6 mouse cellular contexts compared by ENCODE assay signal in genomic region chr2:20187223-20187622, GRCm38 (mm10).
DNase-seq lines count a peak whose midpoint lies in the region; ATAC-seq and TF ChIP-seq lines count a peak whose summit lies in the region.
"Not testable (repeated sequence)": the region's sequence is repeated elsewhere in the genome, so short reads cannot be mapped to it uniquely, and the experiment has no call there.

No protein-coding gene starts in this region.

- ATAC-seq in forebrain, embryonic 14.5 days, result not testable (repeated sequence)
- ATAC-seq in forebrain, embryonic 16.5 days, result peak; percentile 75
- ATAC-seq in forebrain, postnatal 0 days, result peak; percentile 50; the same call in 1 of the 2 replicates
- ATAC-seq in frontal cortex, adult (ENCODE audit: low TSS enrichment), result peak; percentile 57

- H3K27me3 ChIP-seq in forebrain, embryonic 14.5 days (replicated peaks; ENCODE audit: control insufficient read depth, insufficient read depth, low read length); forebrain, embryonic 16.5 days (replicated peaks; ENCODE audit: control insufficient read depth, insufficient read depth, low read length); forebrain, postnatal 0 days (ENCODE audit: insufficient read depth, low read length): not testable (repeated sequence)

- TF ChIP-seq CTCF in brain, embryonic 14.5 days (IDR thresholded peaks at IDR 0.05; ENCODE audit: borderline replicate concordance, extremely low read depth, insufficient read depth, insufficient read length); forebrain, postnatal 0 days (IDR thresholded peaks at IDR 0.05; ENCODE audit: low read depth): not testable (repeated sequence)

- not testable (repeated sequence) for H3K4me3 ChIP-seq in forebrain, embryonic 14.5 days (ENCODE audit: low read depth, low read length); forebrain, embryonic 16.5 days (replicated peaks; ENCODE audit: low read length); forebrain, postnatal 0 days (ENCODE audit: low read depth, low read length)

- 83% methylated on average over 7 of the region's 7 CpGs for WGBS in forebrain, embryonic 14.5 days
- WGBS in forebrain, embryonic 16.5 days, result 76% methylated on average over 7 of the region's 7 CpGs
- WGBS in forebrain, postnatal 0 days, result 82% methylated on average over 7 of the region's 7 CpGs

- not testable (repeated sequence) for H3K9ac ChIP-seq in forebrain, embryonic 14.5 days (ENCODE audit: low read length); forebrain, embryonic 16.5 days (replicated peaks; ENCODE audit: low read depth, low read length); forebrain, postnatal 0 days

- TF ChIP-seq POLR2A in brain, embryonic 14.5 days (IDR thresholded peaks at IDR 0.05; ENCODE audit: borderline replicate concordance, extremely low read depth, insufficient read depth, insufficient read length, poor library complexity, severe bottlenecking), result not testable (repeated sequence)

- not testable (repeated sequence) for H3K36me3 ChIP-seq in forebrain, embryonic 14.5 days (ENCODE audit: control insufficient read depth, insufficient read depth, low read length); forebrain, embryonic 16.5 days (ENCODE audit: control insufficient read depth, insufficient read depth); forebrain, postnatal 0 days (ENCODE audit: insufficient read depth)

- not testable (repeated sequence) for H3K27ac ChIP-seq in forebrain, embryonic 14.5 days (ENCODE audit: low read depth, low read length); forebrain, embryonic 16.5 days (ENCODE audit: low read length); forebrain, postnatal 0 days (ENCODE audit: low read depth, low read length)

- DNase-seq in brain, adult 2 months (ENCODE audit: low read depth, low spot score), result peak; percentile 59
- DNase-seq in brain, embryonic 14.5 days (ENCODE audit: low read depth), result peak; percentile 56
- DNase-seq in forebrain, embryonic 14.5 days (ENCODE audit: low spot score), result peak; percentile 47
- DNase-seq in forebrain, postnatal 0 days, result peak; percentile 9

- H3K4me1 ChIP-seq in forebrain, embryonic 14.5 days (ENCODE audit: control insufficient read depth, insufficient read depth, low read length); forebrain, embryonic 16.5 days (replicated peaks; ENCODE audit: control insufficient read depth, insufficient read depth, low read length); forebrain, postnatal 0 days (ENCODE audit: insufficient read depth): not testable (repeated sequence)

- H3K4me2 ChIP-seq in forebrain, embryonic 14.5 days (ENCODE audit: low read length); forebrain, embryonic 16.5 days (ENCODE audit: low read length); forebrain, postnatal 0 days (ENCODE audit: low read depth): not testable (repeated sequence)

- not testable (repeated sequence) for H3K9me3 ChIP-seq in forebrain, embryonic 14.5 days (replicated peaks; ENCODE audit: control insufficient read depth, low read length); forebrain, embryonic 16.5 days (ENCODE audit: control insufficient read depth, low read length); forebrain, postnatal 0 days (ENCODE audit: low read length)

Comparison
In these comparisons a context has a peak if more than half of its experiments do, and no peak if none do; other contexts are left out.
1. DNase-seq: peak in every context shown above with its lines; median percentile 59 in brain, adult 2 months; 56 in brain, embryonic 14.5 days; 47 in forebrain, embryonic 14.5 days; 9 in forebrain, postnatal 0 days.